Mouse (Mus musculus): ENCODE measurements around the gene Ripor3. TPM values are rescaled to one million over a fixed set of nuclear protein-coding genes. Genes with fewer than 3 reads are reported as not detected.

The Ripor3 gene
- polyA plus RNA-seq, 1 experiment from 2014 or later, result 2.7 TPM

- H3K9ac ChIP-seq (ENCODE audit: low read depth, low read length), result no peak overlapping the region
- H3K4me3 ChIP-seq (ENCODE audit: low read length), result no peak overlapping the region
- no peak for ATAC-seq
- H3K4me2 ChIP-seq (ENCODE audit: low read depth, low read length), result no peak overlapping the region
- H3K27ac ChIP-seq (ENCODE audit: low read length), result no peak overlapping the region
- no peaks in the 10 kb centered on the region; the same call in 1 of the 2 replicates for H3K36me3 ChIP-seq (ENCODE audit: control insufficient read depth, insufficient read depth, low read length)
- 61% methylated on average over 4 of the region's 4 CpGs for WGBS
- H3K9me3 ChIP-seq (ENCODE audit: control insufficient read depth, low read length), result peaks cover 5% of the 10 kb centered on the region
- H3K27me3 ChIP-seq (replicated peaks; ENCODE audit: control insufficient read depth, insufficient read depth, low read length), result no peaks in the 10 kb centered on the region
- peaks cover 33% of the 10 kb centered on the region for H3K4me1 ChIP-seq (ENCODE audit: control insufficient read depth, insufficient read depth, low read length)
Measured at GRCm38 (mm10) chr2:168002188-168002587, 8.2 kb downstream of the Ripor3 start.

GRCm38 (mm10) chr2:167999145-167999743, 11.2 kb downstream of the Ripor3 start:
- Histone ChIP-seq H3K4me2 (ENCODE audit: low read depth, low read length) (no peak overlapping the region), H3K9me3 (ENCODE audit: control insufficient read depth, low read length) (peaks cover 5% of the 10 kb centered on the region), H3K27me3 (replicated peaks; ENCODE audit: control insufficient read depth, insufficient read depth, low read length) (no peaks in the 10 kb centered on the region), H3K36me3 (ENCODE audit: control insufficient read depth, insufficient read depth, low read length) (no peaks in the 10 kb centered on the region; the same call in 1 of the 2 replicates), H3K4me1 (ENCODE audit: control insufficient read depth, insufficient read depth, low read length) (peaks cover 7% of the 10 kb centered on the region; the same call in 1 of the 2 replicates), H3K9ac (ENCODE audit: low read depth, low read length) (no peak overlapping the region), H3K4me3 (ENCODE audit: low read length) (no peak overlapping the region), H3K27ac (ENCODE audit: low read length) (no peak overlapping the region)
- ATAC-seq, result no peak
- 75% methylated on average over 3 of the region's 3 CpGs for WGBS

DNA sequence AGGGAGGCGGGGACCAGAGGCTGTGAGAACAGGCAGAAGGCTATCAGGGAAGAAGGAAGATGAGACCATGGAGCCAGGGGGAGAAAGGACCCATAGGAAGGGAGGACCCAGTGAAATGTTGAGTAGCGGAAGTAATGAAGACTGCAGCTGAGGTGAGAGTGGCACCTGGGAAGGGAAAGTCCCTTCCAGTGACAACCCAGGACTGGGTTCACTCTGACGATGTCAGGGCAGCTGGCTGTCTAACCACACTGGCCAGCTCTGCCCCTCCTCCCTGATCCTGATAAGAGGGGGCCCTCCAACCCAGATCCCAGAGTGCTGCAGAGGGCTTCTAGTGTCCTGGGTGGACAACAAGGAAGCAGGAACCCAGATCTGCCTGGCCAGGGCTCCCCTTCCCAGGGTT, 12.9 kb downstream of the Ripor3 start:
- ATAC-seq, result peak; percentile 47; the same call in 1 of the 2 replicates
- Histone ChIP-seq H3K9me3 (ENCODE audit: control insufficient read depth, low read length) (peaks cover 5% of the 10 kb centered on the region), H3K4me2 (ENCODE audit: low read depth, low read length) (no peak overlapping the region), H3K4me3 (ENCODE audit: low read length) (no peak overlapping the region), H3K36me3 (ENCODE audit: control insufficient read depth, insufficient read depth, low read length) (no peaks in the 10 kb centered on the region; the same call in 1 of the 2 replicates), H3K27ac (ENCODE audit: low read length) (no peak overlapping the region), H3K27me3 (replicated peaks; ENCODE audit: control insufficient read depth, insufficient read depth, low read length) (no peaks in the 10 kb centered on the region), H3K9ac (ENCODE audit: low read depth, low read length) (0 out of 2 replicates have a peak overlapping the region, but pooled peaks have one; percentile 4), H3K4me1 (ENCODE audit: control insufficient read depth, insufficient read depth, low read length) (peaks cover 9% of the 10 kb centered on the region; the same call in 1 of the 2 replicates)
- WGBS, result 56% methylated on average over 3 of the region's 3 CpGs

GRCm38 (mm10) chr2:167996672-167997215, 13.7 kb downstream of the Ripor3 start:
- Histone ChIP-seq H3K9me3 (ENCODE audit: control insufficient read depth, low read length) (peaks cover 5% of the 10 kb centered on the region), H3K4me3 (ENCODE audit: low read length) (no peak overlapping the region), H3K27ac (ENCODE audit: low read length) (no peak overlapping the region), H3K27me3 (replicated peaks; ENCODE audit: control insufficient read depth, insufficient read depth, low read length) (no peaks in the 10 kb centered on the region), H3K36me3 (ENCODE audit: control insufficient read depth, insufficient read depth, low read length) (no peaks in the 10 kb centered on the region; the same call in 1 of the 2 replicates), H3K4me2 (ENCODE audit: low read depth, low read length) (no peak overlapping the region), H3K4me1 (ENCODE audit: control insufficient read depth, insufficient read depth, low read length) (peaks cover 9% of the 10 kb centered on the region; the same call in 1 of the 2 replicates), H3K9ac (ENCODE audit: low read depth, low read length) (no peak overlapping the region)
- no peak for ATAC-seq
- WGBS, result 63% methylated on average over 8 of the region's 8 CpGs

GRCm38 (mm10) chr2:167995870-167996635, 14.4 kb downstream of the Ripor3 start:
- WGBS, result 57% methylated on average over 19 of the region's 19 CpGs
- ATAC-seq, result no peak
- no peak overlapping the region for H3K4me2 ChIP-seq (ENCODE audit: low read depth, low read length)
- H3K9ac ChIP-seq (ENCODE audit: low read depth, low read length), result no peak overlapping the region
- H3K9me3 ChIP-seq (ENCODE audit: control insufficient read depth, low read length), result peaks cover 5% of the 10 kb centered on the region
- peaks cover 9% of the 10 kb centered on the region; the same call in 1 of the 2 replicates for H3K4me1 ChIP-seq (ENCODE audit: control insufficient read depth, insufficient read depth, low read length)
- H3K27me3 ChIP-seq (replicated peaks; ENCODE audit: control insufficient read depth, insufficient read depth, low read length), result no peaks in the 10 kb centered on the region
- H3K36me3 ChIP-seq (ENCODE audit: control insufficient read depth, insufficient read depth, low read length), result no peaks in the 10 kb centered on the region; the same call in 1 of the 2 replicates
- no peak overlapping the region for H3K4me3 ChIP-seq (ENCODE audit: low read length)
- no peak overlapping the region for H3K27ac ChIP-seq (ENCODE audit: low read length)

- Histone ChIP-seq H3K9ac (ENCODE audit: low read depth, low read length) (peak overlapping the region; percentile 27; the same call in 1 of the 2 replicates), H3K4me2 (ENCODE audit: low read depth, low read length) (no peak overlapping the region), H3K36me3 (ENCODE audit: control insufficient read depth, insufficient read depth, low read length) (no peaks in the 10 kb centered on the region), H3K9me3 (ENCODE audit: control insufficient read depth, low read length) (no peaks in the 10 kb centered on the region), H3K4me3 (ENCODE audit: low read length) (no peak overlapping the region), H3K4me1 (ENCODE audit: control insufficient read depth, insufficient read depth, low read length) (peaks cover 26% of the 10 kb centered on the region), H3K27ac (ENCODE audit: low read length) (no peak overlapping the region), H3K27me3 (replicated peaks; ENCODE audit: control insufficient read depth, insufficient read depth, low read length) (no peaks in the 10 kb centered on the region)
- ATAC-seq, result peak; percentile 38; the same call in 1 of the 2 replicates
- WGBS, result 51% methylated on average over 13 of the region's 13 CpGs
Measured at GRCm38 (mm10) chr2:167993260-167993659, 17.2 kb downstream of the Ripor3 start.

DNA sequence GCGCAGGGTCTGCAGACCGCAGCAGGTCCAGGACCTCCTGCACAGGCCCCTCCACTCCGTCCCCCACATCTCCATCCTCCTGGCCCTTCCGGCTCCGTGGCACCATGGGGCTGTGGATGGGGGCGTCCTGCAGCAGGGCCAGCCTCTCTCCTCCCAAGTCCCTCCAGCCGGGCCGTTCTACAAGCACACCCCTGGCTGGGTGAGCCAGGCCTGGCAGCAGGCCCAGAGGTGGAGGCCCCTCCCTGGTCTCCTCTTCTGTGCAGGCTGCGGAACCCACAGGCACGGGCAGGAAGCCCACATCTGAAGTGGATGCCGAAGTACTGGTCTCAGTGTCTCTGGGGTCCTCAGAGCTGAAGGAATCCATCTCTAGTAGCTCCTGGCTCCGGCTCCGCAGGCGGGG, 21.1 kb downstream of the Ripor3 start:
- no peak overlapping the region for H3K4me2 ChIP-seq (ENCODE audit: low read depth, low read length)
- peak overlapping the region; percentile 57 for H3K27ac ChIP-seq (ENCODE audit: low read length)
- H3K9ac ChIP-seq (ENCODE audit: low read depth, low read length), result peak overlapping the region; percentile 21; the same call in 1 of the 2 replicates

DNA sequence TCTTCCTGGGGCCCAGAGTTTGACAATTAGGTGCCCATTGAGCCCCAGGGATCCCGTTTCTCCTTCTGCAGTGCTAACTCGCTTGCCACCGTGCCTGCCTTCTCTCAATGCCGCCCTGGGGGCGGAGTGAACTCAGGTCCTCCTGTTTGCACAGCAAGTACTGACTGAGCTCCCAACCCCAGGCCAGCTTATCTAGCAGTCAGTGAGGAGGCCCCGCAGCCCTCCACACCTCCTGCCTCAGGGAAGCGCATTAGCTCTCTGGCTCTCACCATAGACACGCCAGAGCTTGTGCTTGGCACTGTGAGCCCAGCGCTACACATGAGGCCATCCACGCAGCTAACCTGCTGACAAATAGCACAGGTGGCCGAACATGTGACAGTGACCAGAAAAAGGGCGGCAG, 22.8 kb downstream of the Ripor3 start:
- peak; percentile 75 for ATAC-seq
- H3K4me3 ChIP-seq (ENCODE audit: low read length), result no peak overlapping the region
- H3K27me3 ChIP-seq (replicated peaks; ENCODE audit: control insufficient read depth, insufficient read depth, low read length), result no peaks in the 10 kb centered on the region
- H3K4me1 ChIP-seq (ENCODE audit: control insufficient read depth, insufficient read depth, low read length), result peaks cover 36% of the 10 kb centered on the region
- no peaks in the 10 kb centered on the region for H3K36me3 ChIP-seq (ENCODE audit: control insufficient read depth, insufficient read depth, low read length)
- H3K4me2 ChIP-seq (ENCODE audit: low read depth, low read length), result no peak overlapping the region
- peak overlapping the region; percentile 24; the same call in 1 of the 2 replicates for H3K9ac ChIP-seq (ENCODE audit: low read depth, low read length)
- peak overlapping the region; percentile 66 for H3K27ac ChIP-seq (ENCODE audit: low read length)
- no peaks in the 10 kb centered on the region for H3K9me3 ChIP-seq (ENCODE audit: control insufficient read depth, low read length)
- WGBS, result 45% methylated on average over 12 of the region's 12 CpGs

More for the DNA sequence above, 21.1 kb downstream of the Ripor3 start:
- Histone ChIP-seq H3K4me1 (ENCODE audit: control insufficient read depth, insufficient read depth, low read length) (peaks cover 39% of the 10 kb centered on the region), H3K27me3 (replicated peaks; ENCODE audit: control insufficient read depth, insufficient read depth, low read length) (no peaks in the 10 kb centered on the region), H3K36me3 (ENCODE audit: control insufficient read depth, insufficient read depth, low read length) (no peaks in the 10 kb centered on the region), H3K9me3 (ENCODE audit: control insufficient read depth, low read length) (no peaks in the 10 kb centered on the region), H3K4me3 (ENCODE audit: low read length) (no peak overlapping the region)
- 59% methylated on average over 14 of the region's 14 CpGs for WGBS
- peak; percentile 24 for ATAC-seq

- Histone ChIP-seq H3K9me3 (ENCODE audit: control insufficient read depth, low read length) (no peaks in the 10 kb centered on the region), H3K27me3 (replicated peaks; ENCODE audit: control insufficient read depth, insufficient read depth, low read length) (no peaks in the 10 kb centered on the region), H3K4me2 (ENCODE audit: low read depth, low read length) (peak overlapping the region; percentile 32), H3K9ac (ENCODE audit: low read depth, low read length) (peak overlapping the region; percentile 27; the same call in 1 of the 2 replicates), H3K36me3 (ENCODE audit: control insufficient read depth, insufficient read depth, low read length) (no peaks in the 10 kb centered on the region), H3K4me1 (ENCODE audit: control insufficient read depth, insufficient read depth, low read length) (peaks cover 36% of the 10 kb centered on the region), H3K27ac (ENCODE audit: low read length) (no peak overlapping the region), H3K4me3 (ENCODE audit: low read length) (no peak overlapping the region; the same call in 1 of the 2 replicates)
- ATAC-seq, result peak; percentile 40
- WGBS, result 10% methylated on average over 7 of the region's 7 CpGs
Measured at GRCm38 (mm10) chr2:167986762-167987161, 23.7 kb downstream of the Ripor3 start.
